Mouse (Mus musculus) frontal cortex, postnatal 14 days (tissue): ENCODE measurements around the gene Tspan4.
A peak's percentile ranks its signal among the peaks of the same experiment; 100 is the strongest.

Experiments used
- DNase-seq, 2 experiments: peaks; one replicate each; pipeline ENCODE4 v3.0.0; 2022; ENCODE audit warnings: low spot score in 2 of 2

The Tspan4 gene

GRCm38 (mm10) chr7:141501820-141502555 is 26.9 kb downstream of the Tspan4 start:
- no peak for DNase-seq

- DNase-seq: no peak
These were observed 27.5 kb downstream of the Tspan4 start for GRCm38 (mm10) chr7:141502556-141502905.

- DNase-seq: no peak
These were observed 31.2 kb downstream of the Tspan4 start for GRCm38 (mm10) chr7:141506278-141506677.

- DNase-seq: no peak
These were observed 33.1 kb downstream of the Tspan4 start for GRCm38 (mm10) chr7:141508160-141508559.

- no peak for DNase-seq
These were observed 35.2 kb downstream of the Tspan4 start for GRCm38 (mm10) chr7:141510196-141510595.

- no peak for DNase-seq
These were observed 35.7 kb downstream of the Tspan4 start for GRCm38 (mm10) chr7:141510681-141511191.

- no peak for DNase-seq
These were observed 42.6 kb downstream of the Tspan4 start for GRCm38 (mm10) chr7:141517638-141518037.

GRCm38 (mm10) chr7:141518296-141518695 is 43.3 kb downstream of the Tspan4 start:
- DNase-seq: no peak

GRCm38 (mm10) chr7:141518926-141519325 is 43.9 kb downstream of the Tspan4 start:
- DNase-seq: no peak

- DNase-seq: no peak
These were observed 44.8 kb downstream of the Tspan4 start for GRCm38 (mm10) chr7:141519795-141520194.

- DNase-seq: no peak
These were observed 48.0 kb downstream of the Tspan4 start for GRCm38 (mm10) chr7:141523007-141523406.

GRCm38 (mm10) chr7:141524271-141524670 is 49.2 kb downstream of the Tspan4 start:
- no peak for DNase-seq

GRCm38 (mm10) chr7:141524760-141525579 is 49.9 kb downstream of the Tspan4 start:
- DNase-seq: peak; percentile 75 to 78

- no peak for DNase-seq
These were observed 50.5 kb downstream of the Tspan4 start for GRCm38 (mm10) chr7:141525580-141525925.

- no peak for DNase-seq
These were observed 60.5 kb downstream of the Tspan4 start for GRCm38 (mm10) chr7:141535570-141535969.

- DNase-seq: no peak
These were observed 64.0 kb downstream of the Tspan4 start for GRCm38 (mm10) chr7:141538852-141539555.

- DNase-seq: peak; percentile 94 to 95
These were observed 64.7 kb downstream of the Tspan4 start, which contains the start of gene Chid1 for GRCm38 (mm10) chr7:141539556-141540311. Gene Chid1 (minus strand): TSS chr7:141539857.

GRCm38 (mm10) chr7:141540312-141541081 is 65.5 kb downstream of the Tspan4 start:
- DNase-seq: peak; percentile 62 to 72

GRCm38 (mm10) chr7:141541681-141542080 is 66.6 kb downstream of the Tspan4 start:
- DNase-seq: no peak

- DNase-seq: no peak
These were observed 67.5 kb downstream of the Tspan4 start for GRCm38 (mm10) chr7:141542588-141542987.
